Mouse (Mus musculus): Measurements from ENCODE around the gene Gfod1. TPM values are rescaled to one million over a fixed set of nuclear protein-coding genes. Genes with fewer than 3 reads are reported as not detected.

Gfod1 gene
- polyA plus RNA-seq, 1 experiment from 2014 or later, result 1.8 TPM

DNA sequence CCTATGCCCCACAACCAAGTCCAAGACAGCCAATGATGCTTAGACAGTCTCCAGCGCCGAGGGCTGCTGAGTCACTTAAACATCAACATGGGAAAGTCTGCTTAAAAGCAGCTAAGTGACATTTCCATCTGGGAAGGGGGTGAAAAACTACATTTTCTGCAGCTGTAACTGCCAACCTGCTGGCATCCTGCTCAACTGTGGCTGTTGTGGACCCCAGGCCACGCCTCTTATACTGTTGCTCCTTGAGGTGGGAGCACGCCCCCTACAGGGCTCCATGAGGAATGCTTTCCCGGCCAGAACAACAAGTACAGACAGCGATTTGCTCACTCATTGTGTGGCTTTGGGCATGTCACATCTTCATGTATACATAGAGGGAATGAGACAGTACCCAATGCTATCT lies 106.8 kb downstream of the Gfod1 start:
- Histone ChIP-seq H3K4me3 (ENCODE audit: low read depth, low read length) (no peak overlapping the region), H3K9me3 (ENCODE audit: control insufficient read depth, low read length) (no peaks in the 10 kb centered on the region), H3K27ac (replicated peaks; ENCODE audit: low read depth, low read length) (no peak overlapping the region), H3K4me1 (ENCODE audit: control insufficient read depth, insufficient read depth, low read length) (0 out of 2 replicates have a peak, but pooled peaks cover under 1% of the 10 kb centered on the region), H3K36me3 (ENCODE audit: control insufficient read depth, insufficient read depth, low read length) (no peaks in the 10 kb centered on the region), H3K4me2 (ENCODE audit: low read depth, low read length) (no peak overlapping the region), H3K27me3 (replicated peaks; ENCODE audit: control insufficient read depth, insufficient read depth, low read length) (no peaks in the 10 kb centered on the region), H3K9ac (ENCODE audit: low read depth, low read length) (no peak overlapping the region)
- DNase-seq (ENCODE audit: low spot score) (no peak), ATAC-seq (ENCODE audit: low read depth) (no peak)
- 58% methylated on average over 6 of the region's 6 CpGs for WGBS

- H3K36me3 ChIP-seq (ENCODE audit: control insufficient read depth, insufficient read depth, low read length), result no peaks in the 10 kb centered on the region
- no peak overlapping the region for H3K4me2 ChIP-seq (ENCODE audit: low read depth, low read length)
- ATAC-seq (ENCODE audit: low read depth), result no peak
- H3K27me3 ChIP-seq (replicated peaks; ENCODE audit: control insufficient read depth, insufficient read depth, low read length), result no peaks in the 10 kb centered on the region
- H3K9me3 ChIP-seq (ENCODE audit: control insufficient read depth, low read length), result no peaks in the 10 kb centered on the region
- 61% methylated on average over 7 of the region's 7 CpGs for WGBS
- DNase-seq (ENCODE audit: low spot score), result no peak
- no peak overlapping the region for H3K4me3 ChIP-seq (ENCODE audit: low read depth, low read length)
- peaks cover 8% of the 10 kb centered on the region; the same call in 1 of the 2 replicates for H3K4me1 ChIP-seq (ENCODE audit: control insufficient read depth, insufficient read depth, low read length)
- no peak overlapping the region for H3K9ac ChIP-seq (ENCODE audit: low read depth, low read length)
- no peak overlapping the region for H3K27ac ChIP-seq (replicated peaks; ENCODE audit: low read depth, low read length)
Observed at GRCm38 (mm10) chr13:43196000-43196399, 108.0 kb downstream of the Gfod1 start.

- H3K36me3 ChIP-seq (ENCODE audit: control insufficient read depth, insufficient read depth, low read length), result no peaks in the 10 kb centered on the region
- H3K27me3 ChIP-seq (replicated peaks; ENCODE audit: control insufficient read depth, insufficient read depth, low read length), result no peaks in the 10 kb centered on the region
- peaks cover 8% of the 10 kb centered on the region; the same call in 1 of the 2 replicates for H3K4me1 ChIP-seq (ENCODE audit: control insufficient read depth, insufficient read depth, low read length)
- no peaks in the 10 kb centered on the region for H3K9me3 ChIP-seq (ENCODE audit: control insufficient read depth, low read length)
- no peak overlapping the region for H3K4me3 ChIP-seq (ENCODE audit: low read depth, low read length)
- ATAC-seq (ENCODE audit: low read depth) (no peak), DNase-seq (ENCODE audit: low spot score) (no peak)
- WGBS, result 91% methylated on average over 8 of the region's 8 CpGs
- no peak overlapping the region for H3K9ac ChIP-seq (ENCODE audit: low read depth, low read length)
- no peak overlapping the region for H3K27ac ChIP-seq (replicated peaks; ENCODE audit: low read depth, low read length)
- H3K4me2 ChIP-seq (ENCODE audit: low read depth, low read length), result no peak overlapping the region
Observed at GRCm38 (mm10) chr13:43193932-43194331, 110.0 kb downstream of the Gfod1 start.

- no peak overlapping the region for H3K9ac ChIP-seq (ENCODE audit: low read depth, low read length)
- no peaks in the 10 kb centered on the region for H3K9me3 ChIP-seq (ENCODE audit: control insufficient read depth, low read length)
- 0 out of 2 replicates have a peak, but pooled peaks have one; percentile 37 for ATAC-seq (ENCODE audit: low read depth)
- no peak overlapping the region for H3K27ac ChIP-seq (replicated peaks; ENCODE audit: low read depth, low read length)
- H3K4me1 ChIP-seq (ENCODE audit: control insufficient read depth, insufficient read depth, low read length), result peaks cover 8% of the 10 kb centered on the region; the same call in 1 of the 2 replicates
- no peaks in the 10 kb centered on the region for H3K36me3 ChIP-seq (ENCODE audit: control insufficient read depth, insufficient read depth, low read length)
- 40% methylated on average over 7 of the region's 7 CpGs for WGBS
- no peak overlapping the region for H3K4me2 ChIP-seq (ENCODE audit: low read depth, low read length)
- H3K27me3 ChIP-seq (replicated peaks; ENCODE audit: control insufficient read depth, insufficient read depth, low read length), result no peaks in the 10 kb centered on the region
- no peak overlapping the region for H3K4me3 ChIP-seq (ENCODE audit: low read depth, low read length)
- DNase-seq (ENCODE audit: low spot score), result peak; percentile 37
Observed at GRCm38 (mm10) chr13:43193266-43193665, 110.7 kb downstream of the Gfod1 start.

- H3K9ac ChIP-seq (ENCODE audit: low read depth, low read length), result no peak overlapping the region
- ATAC-seq (ENCODE audit: low read depth), result 0 out of 2 replicates have a peak, but pooled peaks have one; percentile 15
- H3K27ac ChIP-seq (replicated peaks; ENCODE audit: low read depth, low read length), result no peak overlapping the region
- H3K27me3 ChIP-seq (replicated peaks; ENCODE audit: control insufficient read depth, insufficient read depth, low read length), result no peaks in the 10 kb centered on the region
- no peaks in the 10 kb centered on the region for H3K9me3 ChIP-seq (ENCODE audit: control insufficient read depth, low read length)
- 15% methylated on average over 14 of the region's 14 CpGs for WGBS
- peak overlapping the region; percentile 2; the same call in 1 of the 2 replicates for H3K4me3 ChIP-seq (ENCODE audit: low read depth, low read length)
- H3K4me1 ChIP-seq (ENCODE audit: control insufficient read depth, insufficient read depth, low read length), result peaks cover 8% of the 10 kb centered on the region; the same call in 1 of the 2 replicates
- peak; percentile 36 for DNase-seq (ENCODE audit: low spot score)
- H3K4me2 ChIP-seq (ENCODE audit: low read depth, low read length), result peak overlapping the region; percentile 31
- no peaks in the 10 kb centered on the region for H3K36me3 ChIP-seq (ENCODE audit: control insufficient read depth, insufficient read depth, low read length)
Observed at GRCm38 (mm10) chr13:43191741-43192192, 112.2 kb downstream of the Gfod1 start.

- H3K9me3 ChIP-seq (ENCODE audit: control insufficient read depth, low read length), result no peaks in the 10 kb centered on the region
- no peak overlapping the region for H3K9ac ChIP-seq (ENCODE audit: low read depth, low read length)
- DNase-seq (ENCODE audit: low spot score), result no peak
- no peak overlapping the region for H3K27ac ChIP-seq (replicated peaks; ENCODE audit: low read depth, low read length)
- H3K4me2 ChIP-seq (ENCODE audit: low read depth, low read length), result peak overlapping the region; percentile 31; the same call in 1 of the 2 replicates
- ATAC-seq (ENCODE audit: low read depth), result no peak
- H3K36me3 ChIP-seq (ENCODE audit: control insufficient read depth, insufficient read depth, low read length), result no peaks in the 10 kb centered on the region
- WGBS, result 53% methylated on average over 1 of the region's 2 CpGs
- H3K4me1 ChIP-seq (ENCODE audit: control insufficient read depth, insufficient read depth, low read length), result peaks cover 8% of the 10 kb centered on the region; the same call in 1 of the 2 replicates
- no peak overlapping the region for H3K4me3 ChIP-seq (ENCODE audit: low read depth, low read length)
- no peaks in the 10 kb centered on the region for H3K27me3 ChIP-seq (replicated peaks; ENCODE audit: control insufficient read depth, insufficient read depth, low read length)
Observed at GRCm38 (mm10) chr13:43191290-43191689, 112.7 kb downstream of the Gfod1 start.

DNA sequence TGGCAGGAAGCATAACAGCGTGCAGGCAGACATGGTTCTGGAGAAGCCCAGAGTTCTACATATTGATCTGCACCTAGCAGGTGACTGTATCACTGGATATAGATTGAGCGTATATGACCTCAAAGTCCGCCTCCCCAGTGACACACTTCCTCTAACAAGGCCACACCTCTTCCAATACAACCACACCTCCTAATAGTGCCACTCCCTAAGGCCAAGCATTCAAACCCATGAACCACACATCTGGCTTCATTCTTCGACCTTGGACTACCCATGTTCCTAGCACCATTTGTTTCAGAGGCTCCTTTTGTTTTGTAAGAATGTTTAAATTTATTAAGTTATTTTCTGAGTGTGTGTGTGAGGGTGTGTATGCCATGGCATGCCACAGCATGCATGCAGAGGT lies 116.2 kb downstream of the Gfod1 start:
- Histone ChIP-seq H3K4me1 (ENCODE audit: control insufficient read depth, insufficient read depth, low read length) (peaks cover 11% of the 10 kb centered on the region), H3K36me3 (ENCODE audit: control insufficient read depth, insufficient read depth, low read length) (no peaks in the 10 kb centered on the region), H3K4me2 (ENCODE audit: low read depth, low read length) (no peak overlapping the region), H3K27ac (replicated peaks; ENCODE audit: low read depth, low read length) (no peak overlapping the region), H3K9me3 (ENCODE audit: control insufficient read depth, low read length) (no peaks in the 10 kb centered on the region), H3K27me3 (replicated peaks; ENCODE audit: control insufficient read depth, insufficient read depth, low read length) (no peaks in the 10 kb centered on the region), H3K4me3 (ENCODE audit: low read depth, low read length) (no peak overlapping the region), H3K9ac (ENCODE audit: low read depth, low read length) (no peak overlapping the region)
- ATAC-seq (ENCODE audit: low read depth) (no peak), DNase-seq (ENCODE audit: low spot score) (no peak)
- WGBS, result 89% methylated on average over 4 of the region's 4 CpGs

DNA sequence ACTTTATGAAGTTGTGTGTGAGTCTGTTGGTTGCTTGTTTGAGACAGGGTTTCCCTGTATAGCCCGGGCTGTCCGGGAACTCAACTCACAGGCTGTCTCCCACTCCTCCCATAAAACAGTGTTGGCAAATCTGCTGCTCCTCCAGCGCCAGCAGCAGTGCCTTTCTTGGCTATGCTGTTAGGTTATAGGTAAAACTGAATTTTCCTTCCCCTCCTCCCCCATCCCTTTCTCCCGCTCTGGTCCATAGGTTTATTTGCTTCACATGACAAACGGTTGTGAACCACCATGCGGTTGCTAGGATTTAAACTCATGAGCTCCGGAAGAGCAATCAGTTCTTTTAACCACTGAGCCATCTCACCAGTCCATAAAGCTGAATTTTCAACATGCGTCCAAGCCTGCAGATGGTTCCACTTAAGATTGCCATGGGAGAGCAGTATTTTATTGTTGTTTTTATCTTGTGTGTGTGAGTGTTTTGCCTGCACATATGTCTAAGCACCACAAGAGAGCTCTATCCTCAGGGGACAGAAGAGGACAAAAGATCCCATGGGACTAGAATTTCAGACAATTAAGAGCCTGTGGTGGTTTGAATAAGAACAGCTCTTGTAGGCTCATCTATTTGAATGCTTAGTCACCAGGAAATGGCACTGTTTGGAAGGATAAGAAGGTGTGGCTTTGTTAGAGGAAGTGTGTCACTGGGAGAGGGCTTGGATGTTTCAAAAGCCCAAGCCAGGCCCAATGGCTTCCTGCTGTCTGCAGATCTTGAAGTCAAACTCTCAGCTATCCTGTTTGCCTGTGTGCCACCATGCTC lies 120.5 kb downstream of the Gfod1 start:
- peak overlapping the region; percentile 39 for H3K4me3 ChIP-seq (ENCODE audit: low read depth, low read length)
- no peaks in the 10 kb centered on the region for H3K36me3 ChIP-seq (ENCODE audit: control insufficient read depth, insufficient read depth, low read length)
- peaks cover 3% of the 10 kb centered on the region; the same call in 1 of the 2 replicates for H3K4me1 ChIP-seq (ENCODE audit: control insufficient read depth, insufficient read depth, low read length)
- H3K27ac ChIP-seq (replicated peaks; ENCODE audit: low read depth, low read length), result peak overlapping the region; percentile 40
- H3K27me3 ChIP-seq (replicated peaks; ENCODE audit: control insufficient read depth, insufficient read depth, low read length), result no peaks in the 10 kb centered on the region; the same call in 1 of the 2 replicates
- H3K9ac ChIP-seq (ENCODE audit: low read depth, low read length), result peak overlapping the region; percentile 40; the same call in 1 of the 2 replicates
- 33% methylated on average over 8 of the region's 8 CpGs for WGBS
- peak overlapping the region; percentile 57 for H3K4me2 ChIP-seq (ENCODE audit: low read depth, low read length)
- H3K9me3 ChIP-seq (ENCODE audit: control insufficient read depth, low read length), result no peaks in the 10 kb centered on the region
- ATAC-seq (ENCODE audit: low read depth) (peak; percentile 65), DNase-seq (ENCODE audit: low spot score) (peak; percentile 60)
